Mouse (Mus musculus) forebrain, embryonic 11.5 days (tissue): Measurements from ENCODE around the gene Ppp1r9a. TPM values are rescaled to one million over a fixed set of nuclear protein-coding genes. Genes with fewer than 3 reads are reported as not detected.

Source experiments
- ATAC-seq: fragments of 200-750 bp; cut with Nextera tagmentation; replicated peaks from 2 replicates; pipeline ENCODE4 v1.8.0; 2017; ENCODE audit warnings: moderate TSS enrichment; ENCODE audit not compliant: low FRiP score
- DNase-seq: peaks from one replicate; pipeline ENCODE4 v3.0.0-alpha.2; 2017; ENCODE audit warnings: low spot score
- H3K27ac ChIP-seq: fragments of 300-500 bp; sonication (generic); 2 replicates; pipeline ENCODE4 v1.5.1; 2014; ENCODE audit warnings: low read depth, low read length
- H3K27me3 ChIP-seq: fragments of 300-500 bp; sonication (generic); 2 replicates; pipeline ENCODE4 v1.6.1; 2014; ENCODE audit warnings: mild to moderate bottlenecking, low read length, mixed read lengths; ENCODE audit not compliant: control insufficient read depth, insufficient read depth
- H3K36me3 ChIP-seq: fragments of 300-500 bp; sonication (generic); 2 replicates; pipeline ENCODE4 v1.6.1; 2014; ENCODE audit warnings: mild to moderate bottlenecking, low read length, moderate library complexity, mixed read lengths; ENCODE audit not compliant: control insufficient read depth, insufficient read depth
- H3K4me1 ChIP-seq: fragments of 300-500 bp; sonication (generic); replicated peaks from 2 replicates; pipeline ENCODE4 v1.6.1; 2014; ENCODE audit warnings: low read length, mixed read lengths; ENCODE audit not compliant: control insufficient read depth, insufficient read depth
- H3K4me2 ChIP-seq: fragments of 300-500 bp; sonication (generic); 2 replicates; pipeline ENCODE4 v1.6.1; 2014; ENCODE audit warnings: low read depth, mild to moderate bottlenecking, low read length, moderate library complexity, mixed read lengths; ENCODE audit not compliant: severe bottlenecking
- H3K4me3 ChIP-seq: fragments of 300-500 bp; sonication (generic); 2 replicates; pipeline ENCODE4 v1.5.1; 2014; ENCODE audit warnings: low read depth, low read length
- H3K9ac ChIP-seq: fragments of 300-500 bp; sonication (generic); 2 replicates; pipeline ENCODE4 v1.6.1; 2014; ENCODE audit warnings: low read length
- H3K9me3 ChIP-seq: fragments of 300-500 bp; sonication (generic); 2 replicates; pipeline ENCODE4 v1.6.1; 2016; ENCODE audit warnings: low read length, mixed read lengths; ENCODE audit not compliant: control insufficient read depth
- WGBS: fragments of 180-500 bp; shearing (Covaris S2); extraction: QIAGEN DNeasy Blood & Tissue Kit; methylation state at CpG from one replicate; pipeline ENCODE4 v1.1.7; 2014; 5-methylcytosine and 5-hydroxymethylcytosine counted together
- polyA plus RNA-seq: library from polyadenylated mRNA; unstranded; fragments of >200 nt; fragmentation: Nextera tagmentation; extraction: Ambion mirVana; gene quantifications from 2 replicates; pipeline ENCODE4 v1.2.1, GENCODE M21; 2014

Ppp1r9a gene
- polyA plus RNA-seq, 1 experiment from 2014 or later = 29.2 TPM

- H3K27me3 ChIP-seq = no peaks in the 10 kb centered on the region
- H3K4me1 ChIP-seq = 0 out of 2 replicates have a peak, but pooled peaks cover 2% of the 10 kb centered on the region
- H3K9ac ChIP-seq = no peak overlapping the region
- 56% methylated on average over 5 of the region's 5 CpGs for WGBS
- H3K9me3 ChIP-seq = no peaks in the 10 kb centered on the region
- no peak overlapping the region for H3K4me3 ChIP-seq
- ATAC-seq (no peak), DNase-seq (no peak)
- no peaks in the 10 kb centered on the region for H3K36me3 ChIP-seq
- no peak overlapping the region for H3K4me2 ChIP-seq
- no peak overlapping the region for H3K27ac ChIP-seq
Observed at GRCm38 (mm10) chr6:5027801-5028200, 125.1 kb downstream of the Ppp1r9a start.

- no peak for ATAC-seq
- no peaks in the 10 kb centered on the region for H3K27me3 ChIP-seq
- 0 out of 2 replicates have a peak, but pooled peaks cover 2% of the 10 kb centered on the region for H3K4me1 ChIP-seq
- no peaks in the 10 kb centered on the region for H3K9me3 ChIP-seq
- H3K9ac ChIP-seq = no peak overlapping the region
- DNase-seq = no peak
- no peak overlapping the region for H3K27ac ChIP-seq
- H3K36me3 ChIP-seq = no peaks in the 10 kb centered on the region
- WGBS = 68% methylated on average over 13 of the region's 13 CpGs
- H3K4me3 ChIP-seq = no peak overlapping the region
- H3K4me2 ChIP-seq = no peak overlapping the region
Observed at GRCm38 (mm10) chr6:5029205-5029927, 126.6 kb downstream of the Ppp1r9a start.

- Histone ChIP-seq H3K27ac (no peak overlapping the region), H3K4me3 (no peak overlapping the region), H3K9me3 (no peaks in the 10 kb centered on the region), H3K4me1 (0 out of 2 replicates have a peak, but pooled peaks cover 2% of the 10 kb centered on the region), H3K36me3 (no peaks in the 10 kb centered on the region), H3K9ac (no peak overlapping the region), H3K27me3 (no peaks in the 10 kb centered on the region), H3K4me2 (no peak overlapping the region)
- DNase-seq = no peak
- ATAC-seq = no peak
- 91% methylated on average over 5 of the region's 5 CpGs for WGBS
Observed at GRCm38 (mm10) chr6:5029956-5030355, 127.2 kb downstream of the Ppp1r9a start.

- Histone ChIP-seq H3K9me3 (no peaks in the 10 kb centered on the region), H3K36me3 (no peaks in the 10 kb centered on the region), H3K27me3 (no peaks in the 10 kb centered on the region), H3K4me3 (no peak overlapping the region), H3K4me1 (peaks cover 2% of the 10 kb centered on the region; the same call in 1 of the 2 replicates), H3K27ac (no peak overlapping the region), H3K9ac (no peak overlapping the region), H3K4me2 (no peak overlapping the region)
- no peak for ATAC-seq
- no peak for DNase-seq
- 92% methylated on average over 5 of the region's 5 CpGs for WGBS
Observed at GRCm38 (mm10) chr6:5032986-5033633, 130.4 kb downstream of the Ppp1r9a start.

DNA sequence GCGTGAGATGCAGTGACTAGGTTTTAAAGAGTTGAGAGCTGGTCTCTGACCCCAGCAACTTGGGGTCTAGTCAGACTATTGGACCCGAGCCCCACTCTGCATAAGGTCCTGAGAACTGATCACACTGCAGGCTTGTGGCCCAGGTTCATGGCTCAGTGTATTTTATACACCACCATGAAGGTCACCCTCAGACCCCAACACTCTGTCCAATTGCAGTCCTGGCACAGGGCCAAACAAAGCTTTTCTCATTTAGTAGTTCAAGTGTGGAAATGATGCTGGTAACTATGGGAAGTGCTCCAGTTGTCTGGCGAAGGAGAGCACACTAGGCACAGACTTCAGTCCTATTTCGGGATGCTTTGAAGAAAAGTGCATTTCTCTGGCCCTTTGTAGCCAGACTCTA is 134.5 kb downstream of the Ppp1r9a start:
- Histone ChIP-seq H3K9ac (no peak overlapping the region), H3K4me1 (no peaks in the 10 kb centered on the region; the same call in 1 of the 2 replicates), H3K4me3 (no peak overlapping the region), H3K4me2 (no peak overlapping the region), H3K27ac (no peak overlapping the region), H3K27me3 (no peaks in the 10 kb centered on the region), H3K36me3 (no peaks in the 10 kb centered on the region), H3K9me3 (no peaks in the 10 kb centered on the region)
- DNase-seq (no peak), ATAC-seq (no peak)
- WGBS = 87% methylated on average over 4 of the region's 4 CpGs

GRCm38 (mm10) chr6:5038140-5038749 is 135.5 kb downstream of the Ppp1r9a start:
- no peak overlapping the region for H3K4me2 ChIP-seq
- no peaks in the 10 kb centered on the region; the same call in 1 of the 2 replicates for H3K4me1 ChIP-seq
- ATAC-seq (no peak), DNase-seq (no peak)
- no peaks in the 10 kb centered on the region for H3K36me3 ChIP-seq
- 78% methylated on average over 2 of the region's 2 CpGs for WGBS
- H3K9me3 ChIP-seq = no peaks in the 10 kb centered on the region
- H3K27me3 ChIP-seq = no peaks in the 10 kb centered on the region
- H3K27ac ChIP-seq = no peak overlapping the region
- H3K9ac ChIP-seq = no peak overlapping the region
- no peak overlapping the region for H3K4me3 ChIP-seq

DNA sequence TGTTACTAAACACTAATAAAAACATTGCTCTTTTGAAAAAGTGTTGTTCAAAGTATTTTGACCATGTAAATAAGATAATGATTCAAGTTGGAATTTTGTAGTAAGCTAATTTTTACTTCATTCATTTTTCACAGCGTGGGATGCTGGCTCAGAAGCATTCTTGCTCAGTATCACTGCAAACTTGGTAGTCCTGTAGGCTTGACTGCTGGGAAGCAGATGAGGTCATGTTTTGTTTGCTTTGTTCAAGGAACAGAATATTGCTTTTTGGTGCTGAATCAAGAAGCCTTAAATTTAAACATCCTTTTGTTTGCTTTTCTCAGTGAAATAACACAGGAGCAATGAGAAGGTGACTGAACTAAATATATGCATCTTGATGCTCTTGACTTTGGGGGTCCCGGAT is 136.6 kb downstream of the Ppp1r9a start:
- H3K4me3 ChIP-seq = no peak overlapping the region

GRCm38 (mm10) chr6:5045854-5046253 is 143.1 kb downstream of the Ppp1r9a start:
- H3K4me1 ChIP-seq = no peaks in the 10 kb centered on the region
- H3K36me3 ChIP-seq = no peaks in the 10 kb centered on the region
- WGBS = 97% methylated on average over 6 of the region's 6 CpGs
- ATAC-seq (no peak), DNase-seq (no peak)
- no peak overlapping the region for H3K4me3 ChIP-seq
- no peak overlapping the region for H3K9ac ChIP-seq
- no peaks in the 10 kb centered on the region for H3K9me3 ChIP-seq
- H3K27me3 ChIP-seq = no peaks in the 10 kb centered on the region
- no peak overlapping the region for H3K4me2 ChIP-seq
- H3K27ac ChIP-seq = no peak overlapping the region

More for the DNA sequence above, 136.6 kb downstream of the Ppp1r9a start:
- ATAC-seq = no peak
- H3K9ac ChIP-seq = no peak overlapping the region
- 82% methylated on average over 2 of the region's 2 CpGs for WGBS
- no peak for DNase-seq
- H3K27ac ChIP-seq = no peak overlapping the region
- no peaks in the 10 kb centered on the region; the same call in 1 of the 2 replicates for H3K4me1 ChIP-seq
- H3K27me3 ChIP-seq = no peaks in the 10 kb centered on the region
- no peaks in the 10 kb centered on the region for H3K36me3 ChIP-seq
- H3K9me3 ChIP-seq = no peaks in the 10 kb centered on the region
- H3K4me2 ChIP-seq = no peak overlapping the region
